Mouse (Mus musculus) myocyte (in vitro differentiated cells): ENCODE measurements around the gene Foxr1.

Source experiments
- CEBPB ChIP-seq: IDR thresholded peaks from 2 replicates; pipeline ENCODE4 v1.6.1; 2011; ENCODE audit warnings: mild to moderate bottlenecking, moderate library complexity; ENCODE audit not compliant: poor library complexity, insufficient read depth, severe bottlenecking
- E2F4 ChIP-seq: IDR thresholded peaks from one replicate; pipeline ENCODE4 v1.6.1; 2011; ENCODE audit warnings: mild to moderate bottlenecking, control low read depth, moderate library complexity; ENCODE audit not compliant: insufficient read depth
- MAX ChIP-seq: IDR thresholded peaks from one replicate; pipeline ENCODE4 v1.6.1; 2011; ENCODE audit warnings: low read depth, mild to moderate bottlenecking, control low read depth
- MYOD1 ChIP-seq, 3 experiments: IDR thresholded peaks; one replicate each; pipeline ENCODE4 v1.6.1; 2011; ENCODE audit warnings: control low read depth in 2 of 3, low read depth in 2 of 3, mild to moderate bottlenecking in 2 of 3, moderate library complexity in 1 of 3; ENCODE audit not compliant: insufficient read length in 2 of 3, control insufficient read depth in 1 of 3
- MYOG ChIP-seq, 3 experiments: IDR thresholded peaks; one replicate each; pipeline ENCODE4 v1.6.1; 2011; ENCODE audit warnings: control low read depth in 2 of 3, low read depth in 2 of 3, mild to moderate bottlenecking in 2 of 3; ENCODE audit not compliant: insufficient read length in 2 of 3, control insufficient read depth in 1 of 3, insufficient read depth in 1 of 3
- POLR2A ChIP-seq: IDR thresholded peaks from one replicate; pipeline ENCODE4 v1.6.1; 2011; ENCODE audit warnings: low read depth, mild to moderate bottlenecking, control low read depth, moderate library complexity; ENCODE audit not compliant: insufficient read length
- POLR2AphosphoS2 ChIP-seq: IDR thresholded peaks from one replicate; pipeline ENCODE4 v1.6.1; 2011; ENCODE audit warnings: low read depth, control low read depth; ENCODE audit not compliant: insufficient read length
- REST ChIP-seq: IDR thresholded peaks from one replicate; pipeline ENCODE4 v1.6.1; 2011; ENCODE audit warnings: mild to moderate bottlenecking, control low read depth, moderate library complexity; ENCODE audit not compliant: insufficient read depth, insufficient read length
- SRF ChIP-seq: IDR thresholded peaks from one replicate; pipeline ENCODE4 v1.6.1; 2011; ENCODE audit warnings: low read depth; ENCODE audit not compliant: control insufficient read depth, insufficient read length
- TCF12 ChIP-seq: IDR thresholded peaks from one replicate; pipeline ENCODE4 v1.6.1; 2011; ENCODE audit warnings: mild to moderate bottlenecking, control low read depth; ENCODE audit not compliant: poor library complexity, insufficient read depth, severe bottlenecking
- TCF3 ChIP-seq: IDR thresholded peaks from one replicate; pipeline ENCODE4 v1.6.1; 2011; ENCODE audit warnings: low read depth, control low read depth; ENCODE audit not compliant: insufficient read length
- USF1 ChIP-seq: IDR thresholded peaks from one replicate; pipeline ENCODE4 v1.6.1; 2011; ENCODE audit warnings: low read depth, mild to moderate bottlenecking, control low read depth, moderate library complexity

GRCm38 (mm10) chr9:44454891-44455220 lies 13.9 kb upstream of the Foxr1 start, which contains the start of gene Upk2:
- TF ChIP-seq POLR2AphosphoS2, result no peak
- TF ChIP-seq REST, result no peak
- no peak for TF ChIP-seq CEBPB
- no peak for TF ChIP-seq E2F4
- no peak for TF ChIP-seq MAX
- no peak for TF ChIP-seq POLR2A
- no peak for TF ChIP-seq MYOD1 (IDR thresholded peaks at IDR 0.05; ENCODE audit: control insufficient read depth in 1 of 3, insufficient read length in 2 of 3, low read depth in 2 of 3)
- TF ChIP-seq TCF3, result no peak
- TF ChIP-seq MYOG (IDR thresholded peaks at IDR 0.05; ENCODE audit: control insufficient read depth in 1 of 3, insufficient read depth in 1 of 3, insufficient read length in 2 of 3, low read depth in 2 of 3), result no peak
- TF ChIP-seq SRF, result no peak
- no peak for TF ChIP-seq USF1
- TF ChIP-seq TCF12, result no peak
